Mouse (Mus musculus): ENCODE data around the gene Oaf. TPM values are rescaled to one million over a fixed set of nuclear protein-coding genes. Genes with fewer than 3 reads are reported as not detected.

Oaf gene
- polyA plus RNA-seq, 1 experiment from 2014 or later: 7.0 TPM

- Histone ChIP-seq H3K4me1 (ENCODE audit: control insufficient read depth, insufficient read depth, low read length) (peaks cover 8% of the 10 kb centered on the region; the same call in 1 of the 2 replicates), H3K27me3 (replicated peaks; ENCODE audit: control insufficient read depth, insufficient read depth, low read length) (peaks cover 9% of the 10 kb centered on the region), H3K36me3 (ENCODE audit: control insufficient read depth, insufficient read depth, low read length) (no peaks in the 10 kb centered on the region), H3K27ac (ENCODE audit: low read depth, low read length) (no peak overlapping the region), H3K9ac (ENCODE audit: low read length) (peak overlapping the region; percentile 58), H3K4me2 (ENCODE audit: low read length) (peak overlapping the region; percentile 72), H3K9me3 (replicated peaks; ENCODE audit: control insufficient read depth, low read length) (no peaks in the 10 kb centered on the region), H3K4me3 (ENCODE audit: low read depth, low read length) (peak overlapping the region; percentile 51)
- WGBS: under 1% methylated on average over 50 of the region's 51 CpGs
- ATAC-seq (peak; percentile 28; the same call in 1 of the 2 replicates), DNase-seq (ENCODE audit: low spot score) (no peak)
Observed at GRCm38 (mm10) chr9:43238631-43239545, 823 bp downstream of the Oaf start.

- H3K4me1 ChIP-seq (ENCODE audit: control insufficient read depth, insufficient read depth, low read length): peaks cover 8% of the 10 kb centered on the region; the same call in 1 of the 2 replicates
- ATAC-seq: no peak
- no peak overlapping the region for H3K4me3 ChIP-seq (ENCODE audit: low read depth, low read length)
- DNase-seq (ENCODE audit: low spot score): no peak
- no peaks in the 10 kb centered on the region for H3K9me3 ChIP-seq (replicated peaks; ENCODE audit: control insufficient read depth, low read length)
- no peak overlapping the region for H3K27ac ChIP-seq (ENCODE audit: low read depth, low read length)
- no peaks in the 10 kb centered on the region for H3K36me3 ChIP-seq (ENCODE audit: control insufficient read depth, insufficient read depth, low read length)
- 35% methylated on average over 2 of the region's 2 CpGs for WGBS
- peaks cover 9% of the 10 kb centered on the region for H3K27me3 ChIP-seq (replicated peaks; ENCODE audit: control insufficient read depth, insufficient read depth, low read length)
- no peak overlapping the region for H3K9ac ChIP-seq (ENCODE audit: low read length)
- 0 out of 2 replicates have a peak overlapping the region, but pooled peaks have one; percentile 72 for H3K4me2 ChIP-seq (ENCODE audit: low read length)
Observed at GRCm38 (mm10) chr9:43238167-43238566, 1.5 kb downstream of the Oaf start.

GRCm38 (mm10) chr9:43237111-43237775, 2.5 kb downstream of the Oaf start:
- no peak overlapping the region for H3K9ac ChIP-seq (ENCODE audit: low read length)
- H3K4me1 ChIP-seq (ENCODE audit: control insufficient read depth, insufficient read depth, low read length): peaks cover 8% of the 10 kb centered on the region; the same call in 1 of the 2 replicates
- no peaks in the 10 kb centered on the region for H3K9me3 ChIP-seq (replicated peaks; ENCODE audit: control insufficient read depth, low read length)
- no peak for ATAC-seq
- peaks cover 9% of the 10 kb centered on the region for H3K27me3 ChIP-seq (replicated peaks; ENCODE audit: control insufficient read depth, insufficient read depth, low read length)
- no peak overlapping the region for H3K27ac ChIP-seq (ENCODE audit: low read depth, low read length)
- H3K4me3 ChIP-seq (ENCODE audit: low read depth, low read length): no peak overlapping the region
- no peaks in the 10 kb centered on the region for H3K36me3 ChIP-seq (ENCODE audit: control insufficient read depth, insufficient read depth, low read length)
- 45% methylated on average over 7 of the region's 7 CpGs for WGBS
- DNase-seq (ENCODE audit: low spot score): no peak
- H3K4me2 ChIP-seq (ENCODE audit: low read length): no peak overlapping the region

GRCm38 (mm10) chr9:43236576-43236975, 3.1 kb downstream of the Oaf start:
- peaks cover 8% of the 10 kb centered on the region; the same call in 1 of the 2 replicates for H3K4me1 ChIP-seq (ENCODE audit: control insufficient read depth, insufficient read depth, low read length)
- H3K9me3 ChIP-seq (replicated peaks; ENCODE audit: control insufficient read depth, low read length): no peaks in the 10 kb centered on the region
- no peak for ATAC-seq
- H3K9ac ChIP-seq (ENCODE audit: low read length): no peak overlapping the region
- no peaks in the 10 kb centered on the region for H3K36me3 ChIP-seq (ENCODE audit: control insufficient read depth, insufficient read depth, low read length)
- H3K4me2 ChIP-seq (ENCODE audit: low read length): no peak overlapping the region
- no peak overlapping the region for H3K27ac ChIP-seq (ENCODE audit: low read depth, low read length)
- H3K27me3 ChIP-seq (replicated peaks; ENCODE audit: control insufficient read depth, insufficient read depth, low read length): peaks cover 9% of the 10 kb centered on the region
- no peak overlapping the region for H3K4me3 ChIP-seq (ENCODE audit: low read depth, low read length)
- WGBS: 87% methylated on average over 7 of the region's 7 CpGs
- DNase-seq (ENCODE audit: low spot score): no peak

GRCm38 (mm10) chr9:43236106-43236505, 3.6 kb downstream of the Oaf start:
- Histone ChIP-seq H3K4me2 (ENCODE audit: low read length) (no peak overlapping the region), H3K9me3 (replicated peaks; ENCODE audit: control insufficient read depth, low read length) (no peaks in the 10 kb centered on the region), H3K9ac (ENCODE audit: low read length) (no peak overlapping the region), H3K27ac (ENCODE audit: low read depth, low read length) (no peak overlapping the region), H3K4me3 (ENCODE audit: low read depth, low read length) (no peak overlapping the region), H3K27me3 (replicated peaks; ENCODE audit: control insufficient read depth, insufficient read depth, low read length) (peaks cover 9% of the 10 kb centered on the region), H3K36me3 (ENCODE audit: control insufficient read depth, insufficient read depth, low read length) (no peaks in the 10 kb centered on the region), H3K4me1 (ENCODE audit: control insufficient read depth, insufficient read depth, low read length) (peaks cover 8% of the 10 kb centered on the region; the same call in 1 of the 2 replicates)
- ATAC-seq (no peak), DNase-seq (ENCODE audit: low spot score) (no peak)
- 65% methylated on average over 1 of the region's 1 CpGs for WGBS

- Histone ChIP-seq H3K4me2 (ENCODE audit: low read length) (no peak overlapping the region), H3K9ac (ENCODE audit: low read length) (no peak overlapping the region), H3K4me3 (ENCODE audit: low read depth, low read length) (no peak overlapping the region), H3K27me3 (replicated peaks; ENCODE audit: control insufficient read depth, insufficient read depth, low read length) (peaks cover 9% of the 10 kb centered on the region), H3K9me3 (replicated peaks; ENCODE audit: control insufficient read depth, low read length) (no peaks in the 10 kb centered on the region), H3K36me3 (ENCODE audit: control insufficient read depth, insufficient read depth, low read length) (no peaks in the 10 kb centered on the region), H3K27ac (ENCODE audit: low read depth, low read length) (no peak overlapping the region), H3K4me1 (ENCODE audit: control insufficient read depth, insufficient read depth, low read length) (peaks cover 6% of the 10 kb centered on the region; the same call in 1 of the 2 replicates)
- DNase-seq (ENCODE audit: low spot score) (no peak), ATAC-seq (no peak)
- WGBS: 85% methylated on average over 6 of the region's 6 CpGs
Observed at GRCm38 (mm10) chr9:43235336-43235735, 4.4 kb downstream of the Oaf start.

GRCm38 (mm10) chr9:43234496-43234895, 5.2 kb downstream of the Oaf start:
- ATAC-seq: no peak
- no peaks in the 10 kb centered on the region for H3K36me3 ChIP-seq (ENCODE audit: control insufficient read depth, insufficient read depth, low read length)
- no peak for DNase-seq (ENCODE audit: low spot score)
- WGBS: 91% methylated on average over 5 of the region's 5 CpGs
- H3K4me3 ChIP-seq (ENCODE audit: low read depth, low read length): no peak overlapping the region
- H3K27ac ChIP-seq (ENCODE audit: low read depth, low read length): no peak overlapping the region
- peaks cover 9% of the 10 kb centered on the region for H3K27me3 ChIP-seq (replicated peaks; ENCODE audit: control insufficient read depth, insufficient read depth, low read length)
- H3K4me2 ChIP-seq (ENCODE audit: low read length): no peak overlapping the region
- H3K4me1 ChIP-seq (ENCODE audit: control insufficient read depth, insufficient read depth, low read length): no peaks in the 10 kb centered on the region
- H3K9ac ChIP-seq (ENCODE audit: low read length): no peak overlapping the region
- H3K9me3 ChIP-seq (replicated peaks; ENCODE audit: control insufficient read depth, low read length): no peaks in the 10 kb centered on the region

- WGBS: 100% methylated on average over 1 of the region's 1 CpGs
Observed at GRCm38 (mm10) chr9:43233515-43233914, 6.2 kb downstream of the Oaf start.

More at GRCm38 (mm10) chr9:43233515-43233914, 6.2 kb downstream of the Oaf start:
- Histone ChIP-seq H3K9ac (ENCODE audit: low read length) (no peak overlapping the region), H3K4me2 (ENCODE audit: low read length) (no peak overlapping the region), H3K4me1 (ENCODE audit: control insufficient read depth, insufficient read depth, low read length) (no peaks in the 10 kb centered on the region), H3K36me3 (ENCODE audit: control insufficient read depth, insufficient read depth, low read length) (no peaks in the 10 kb centered on the region), H3K9me3 (replicated peaks; ENCODE audit: control insufficient read depth, low read length) (no peaks in the 10 kb centered on the region), H3K27me3 (replicated peaks; ENCODE audit: control insufficient read depth, insufficient read depth, low read length) (no peaks in the 10 kb centered on the region), H3K4me3 (ENCODE audit: low read depth, low read length) (no peak overlapping the region), H3K27ac (ENCODE audit: low read depth, low read length) (no peak overlapping the region)
- ATAC-seq (no peak), DNase-seq (ENCODE audit: low spot score) (no peak)

Data from forebrain, embryonic 14.5 days (tissue).